In genomic region chr13:114387521-114388171, GRCm38 (mm10) we compare ENCODE assay signal across 8 mouse cellular contexts. TPM values are rescaled to one million over a fixed set of nuclear protein-coding genes. Genes with fewer than 3 reads are reported as not detected.
A peak's percentile ranks its signal among the peaks of the same experiment; 100 is the strongest.
DNase-seq lines count a peak whose midpoint lies in the region; ATAC-seq and TF ChIP-seq lines count a peak whose summit lies in the region.

No protein-coding gene starts in this region.

- H3K4me3 ChIP-seq in ES-E14 (ENCODE audit: insufficient read depth in 1 of 2, low read depth in 1 of 2, low read length in 2 of 2, poor library complexity in 1 of 2, severe bottlenecking in 1 of 2): peak overlapping the region; percentile 97 to 99
- H3K4me3 ChIP-seq in forebrain, embryonic 16.5 days (replicated peaks; ENCODE audit: low read length): peak overlapping the region; percentile 95
- H3K4me3 ChIP-seq in layer of hippocampus, adult 2 months: peak overlapping the region; percentile 93
- peak overlapping the region; percentile 95 for H3K4me3 ChIP-seq in lung, embryonic 14.5 days (ENCODE audit: low read depth, low read length)
- peak overlapping the region; percentile 77 for H3K4me3 ChIP-seq in olfactory bulb, adult 2 months (ENCODE audit: insufficient read depth, low read depth, low read length)
- peak overlapping the region; percentile 96 for H3K4me3 ChIP-seq in thymus, adult 2 months (ENCODE audit: control insufficient read depth, insufficient read depth, low read length)

- H3K4me2 ChIP-seq in forebrain, embryonic 16.5 days (ENCODE audit: low read length): peak overlapping the region; percentile 83
- H3K4me2 ChIP-seq in lung, embryonic 14.5 days: peak overlapping the region; percentile 83

- no peaks in the 10 kb centered on the region for H3K4me1 ChIP-seq in ES-E14 (ENCODE audit: control insufficient read depth in 2 of 2, insufficient read depth in 2 of 2, low read length in 2 of 2, poor library complexity in 1 of 2)
- H3K4me1 ChIP-seq in forebrain, embryonic 16.5 days (replicated peaks; ENCODE audit: control insufficient read depth, insufficient read depth, low read length): peaks cover 11% of the 10 kb centered on the region
- no peaks in the 10 kb centered on the region for H3K4me1 ChIP-seq in lung, embryonic 14.5 days (ENCODE audit: insufficient read depth)
- H3K4me1 ChIP-seq in olfactory bulb, adult 2 months (ENCODE audit: control insufficient read depth, insufficient read depth, low read length): 0 out of 2 replicates have a peak, but pooled peaks cover 2% of the 10 kb centered on the region
- no peaks in the 10 kb centered on the region for H3K4me1 ChIP-seq in thymus, adult 2 months (replicated peaks; ENCODE audit: control insufficient read depth, insufficient read depth, low read length)

- H3K27me3 ChIP-seq in forebrain, embryonic 16.5 days (replicated peaks; ENCODE audit: control insufficient read depth, insufficient read depth, low read length): no peaks in the 10 kb centered on the region
- no peaks in the 10 kb centered on the region for H3K27me3 ChIP-seq in lung, embryonic 14.5 days (ENCODE audit: insufficient read depth, low read length)
- H3K27me3 ChIP-seq in thymus, adult 2 months (ENCODE audit: control insufficient read depth, insufficient read depth, low read length): no peaks in the 10 kb centered on the region

- H3K9me3 ChIP-seq in ES-E14 (ENCODE audit: control insufficient read depth, insufficient read depth, low read depth, low read length): no peaks in the 10 kb centered on the region
- 0 out of 2 replicates have a peak, but pooled peaks cover under 1% of the 10 kb centered on the region for H3K9me3 ChIP-seq in forebrain, embryonic 16.5 days (ENCODE audit: control insufficient read depth, low read length)
- no peaks in the 10 kb centered on the region for H3K9me3 ChIP-seq in lung, embryonic 14.5 days (ENCODE audit: low read depth, low read length)

- peak; percentile 62; the same call in 1 of the 2 replicates for TF ChIP-seq POLR2A in olfactory bulb, adult 2 months (IDR thresholded peaks at IDR 0.05; ENCODE audit: insufficient read depth, low read depth, low read length)
- TF ChIP-seq POLR2A in thymus, adult 2 months (IDR thresholded peaks at IDR 0.05; ENCODE audit: control insufficient read depth, extremely low read depth, insufficient read depth, low read length, poor library complexity): peak; percentile 66; the same call in 1 of the 2 replicates

- DNase-seq in ES-E14 (ENCODE audit: low read depth, low spot score): peak; percentile 79
- DNase-seq in cerebellum, adult 11-12 months: peak; percentile 86
- DNase-seq in heart, postnatal 36 days: peak; percentile 96 to 98
- peak; percentile 90 to 95 for DNase-seq in layer of hippocampus, adult 2 months (ENCODE audit: low spot score in 2 of 2)
- peak; percentile 98 for DNase-seq in lung, embryonic 14.5 days
- DNase-seq in thymus, adult 2 months: peak; percentile 96

- H3K9ac ChIP-seq in ES-E14 (ENCODE audit: insufficient read depth, low read depth, low read length, poor library complexity, severe bottlenecking): peak overlapping the region; percentile 99
- H3K9ac ChIP-seq in forebrain, embryonic 16.5 days (replicated peaks; ENCODE audit: low read depth, low read length): peak overlapping the region; percentile 93
- peak overlapping the region; percentile 84 for H3K9ac ChIP-seq in lung, embryonic 14.5 days

- ATAC-seq in forebrain, embryonic 16.5 days: peak; percentile 94
- ATAC-seq in lung, embryonic 14.5 days (ENCODE audit: insufficient read depth): peak; percentile 91

- WGBS in forebrain, embryonic 16.5 days: under 1% methylated on average over 37 of the region's 37 CpGs
- WGBS in lung, embryonic 14.5 days: under 1% methylated on average over 37 of the region's 37 CpGs
- under 1% methylated on average over 37 of the region's 37 CpGs for WGBS in olfactory bulb, adult 2 months
- under 1% methylated on average over 37 of the region's 37 CpGs for WGBS in thymus, adult 2 months

- in situ Hi-C loops in ES-E14 (cut with MboI; ENCODE audit: low sequenced_read_pairs in 2 of 2, unreplicated experiment in 2 of 2): no loop called here

- no peaks in the 10 kb centered on the region for H3K36me3 ChIP-seq in ES-E14 (ENCODE audit: control insufficient read depth, insufficient read depth, low read length, poor library complexity, severe bottlenecking)
- H3K36me3 ChIP-seq in forebrain, embryonic 16.5 days (ENCODE audit: control insufficient read depth, insufficient read depth): peaks cover under 1% of the 10 kb centered on the region; the same call in 1 of the 2 replicates
- H3K36me3 ChIP-seq in lung, embryonic 14.5 days (ENCODE audit: insufficient read depth): 0 out of 2 replicates have a peak, but pooled peaks cover under 1% of the 10 kb centered on the region
- H3K36me3 ChIP-seq in thymus, adult 2 months (ENCODE audit: control insufficient read depth, insufficient read depth, low read length): no peaks in the 10 kb centered on the region; the same call in 1 of the 2 replicates

- TF ChIP-seq CTCF in layer of hippocampus, adult 2 months (conservative IDR thresholded peaks at IDR 0.05): peak; percentile 22; the same call in 1 of the 2 replicates
- 0 out of 2 replicates have a peak, but pooled peaks have one; percentile 12 for TF ChIP-seq CTCF in lung, embryonic 14.5 days (IDR thresholded peaks at IDR 0.05; ENCODE audit: low read depth)
- TF ChIP-seq CTCF in olfactory bulb, adult 2 months (IDR thresholded peaks at IDR 0.05; ENCODE audit: insufficient read depth, low read depth, low read length): no peak
- no peak for TF ChIP-seq CTCF in thymus, adult 2 months (IDR thresholded peaks at IDR 0.05; ENCODE audit: borderline replicate concordance, control insufficient read depth, extremely low read depth, insufficient read depth, low read length, poor library complexity)

- peak overlapping the region; percentile 58 for H3K27ac ChIP-seq in ES-E14 (ENCODE audit: insufficient read depth, low read depth, low read length, poor library complexity, severe bottlenecking)
- H3K27ac ChIP-seq in forebrain, embryonic 16.5 days (ENCODE audit: low read length): peak overlapping the region; percentile 84
- peak overlapping the region; percentile 98 for H3K27ac ChIP-seq in layer of hippocampus, adult 2 months
- peak overlapping the region; percentile 60; the same call in 1 of the 2 replicates for H3K27ac ChIP-seq in lung, embryonic 14.5 days (ENCODE audit: low read depth)
- peak overlapping the region; percentile 93 for H3K27ac ChIP-seq in olfactory bulb, adult 2 months (ENCODE audit: insufficient read depth, low read depth, low read length)
- H3K27ac ChIP-seq in thymus, adult 2 months (ENCODE audit: control insufficient read depth, insufficient read depth, low read length): peak overlapping the region; percentile 78

- intact Hi-C loops in heart, postnatal 36 days (cut with DNase I): loop anchor here (5.0 to 10.0 kb wide), 2 partner anchors 90 to 593 kb away; partner anchors contain the start of gene Arl15

TF ChIP-seq in ES-E14, 5 proteins besides CTCF, POLR2A, EP300 and RAD21:
- TF ChIP-seq HCFC1 (IDR thresholded peaks at IDR 0.05; ENCODE audit: borderline replicate concordance, insufficient read depth, low read length) (peak; percentile 78), CHD2 (IDR thresholded peaks at IDR 0.05; ENCODE audit: low read depth, low read length) (no peak)

RNA-seq across cellular contexts. Expression of gene Ndufs4, which starts 0.4 kb away (rescaled TPM):
- total RNA-seq in ES-E14 (2012; rRNA removed): 265 and 334 TPM in 2 replicates
- 304 and 323 TPM in 2 replicates for polyA plus RNA-seq in forebrain, embryonic 16.5 days (2015; fragmentation: Nextera tagmentation; extraction: Ambion mirVana)
- 100 to 1,000 TPM; 566 to 598 TPM for total RNA-seq in heart, postnatal 36 days (2021)
- 100 to 1,000 TPM; 132 to 142 TPM for total RNA-seq in layer of hippocampus, adult 2 months (2021)
- polyA plus RNA-seq in lung, embryonic 14.5 days (2014; fragmentation: Nextera tagmentation; extraction: Ambion mirVana): 258 and 266 TPM in 2 replicates
- polyA plus RNA-seq in olfactory bulb, adult 2 months (2012; ENCODE audit: insufficient read depth, insufficient read length, low replicate concordance, missing spikeins): not detected in 2 replicates
- polyA plus RNA-seq in thymus, adult 2 months (2012; rRNA removed): 40.3 and 54.9 TPM in 2 replicates

Comparison
In these comparisons a context has a peak if more than half of its experiments do, and no peak if none do; other contexts are left out.
1. Peak in every context shown above with its lines: DNase-seq, ATAC-seq, H3K4me3 ChIP-seq and H3K27ac ChIP-seq.
2. CTCF ChIP-seq: peak in layer of hippocampus, adult 2 months (single experiment) and lung, embryonic 14.5 days (single experiment); none in olfactory bulb, adult 2 months (single experiment) and thymus, adult 2 months (single experiment).
3. RNA of gene Ndufs4, which starts 0.4 kb away (polyA plus RNA-seq): 304 to 323 TPM in forebrain, embryonic 16.5 days, 258 to 266 TPM in lung, embryonic 14.5 days and 40.3 to 54.9 TPM in thymus, adult 2 months; not detected in olfactory bulb, adult 2 months; every median in the first group is over 10 times any median in the second.